Mouse (Mus musculus) spleen, adult 2 months (tissue): ENCODE data around the gene Itpr3.

ENCODE experiments used
- CTCF ChIP-seq: fragments of 200-500 bp; IDR thresholded peaks from 2 replicates; pipeline ENCODE4 v1.5.1; 2011; ENCODE audit warnings: mild to moderate bottlenecking, inconsistent platforms; ENCODE audit not compliant: insufficient read depth, insufficient read length, insufficient replicate concordance; ENCODE audit errors: extremely low read depth
- POLR2A ChIP-seq: fragments of 200-500 bp; IDR thresholded peaks from 2 replicates; pipeline ENCODE4 v1.6.1; 2011; ENCODE audit warnings: low read depth, low read length, inconsistent platforms

DNA sequence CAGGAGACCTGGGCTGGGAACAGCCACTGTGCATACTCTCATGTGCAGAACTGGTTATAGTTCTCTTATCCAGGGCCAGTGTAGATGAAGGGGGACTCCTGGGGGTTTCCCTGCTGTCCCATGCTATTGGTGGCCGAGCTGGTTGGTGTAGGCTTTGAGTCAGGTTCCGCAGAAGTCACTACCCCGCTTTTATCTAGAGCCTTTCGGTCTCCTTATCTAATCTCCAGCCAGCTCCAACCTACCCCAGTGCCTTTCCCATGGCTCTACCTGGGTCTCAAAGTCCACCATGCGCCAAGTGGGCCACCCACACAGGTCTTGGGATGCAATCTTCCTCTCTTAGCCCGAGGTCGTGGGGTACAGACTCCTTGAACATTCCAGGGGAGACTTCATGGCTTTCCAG lies 9.0 kb downstream of the Itpr3 start:
- TF ChIP-seq POLR2A (no peak), CTCF (no peak)
